Mouse (Mus musculus): ENCODE measurements at regions not wholly inside any gene's neighbourhood (a gene's known extent, or its start where the extent isn't known, plus 50 kb on each side); places are given as distances from the start of the nearest gene placed in this dataset.

DNA sequence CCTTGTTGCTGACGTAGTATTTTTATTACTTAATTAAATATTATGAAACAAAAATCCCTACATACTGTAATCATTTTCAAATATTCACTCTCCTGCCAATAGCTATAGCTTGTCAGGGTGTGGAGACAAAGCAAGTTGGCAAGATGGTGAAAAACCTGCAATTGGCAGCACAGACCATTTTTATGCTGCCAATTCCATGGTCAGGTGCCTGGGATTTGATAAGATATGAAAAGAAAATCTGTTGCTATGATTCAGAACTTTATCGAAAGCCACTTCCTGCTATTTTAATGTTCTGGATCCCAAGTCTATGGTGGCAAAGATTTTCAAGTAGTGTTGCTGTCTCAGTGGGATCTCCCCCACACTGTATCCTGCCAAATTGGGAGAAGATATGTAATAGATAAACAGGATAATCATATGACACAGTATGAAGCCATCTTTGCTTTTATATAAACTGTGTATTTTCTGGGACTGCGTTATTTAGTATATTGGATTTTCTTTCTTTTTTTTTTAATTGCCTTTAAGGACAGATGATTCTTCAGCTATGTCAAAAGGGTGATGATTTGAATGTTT, 165.3 kb upstream of the Lrrc3b start:
- Histone ChIP-seq H3K4me1 (ENCODE audit: control insufficient read depth, insufficient read depth, low read length) (no peaks in the 10 kb centered on the region), H3K4me3 (ENCODE audit: low read depth, low read length) (no peak overlapping the region), H3K27ac (ENCODE audit: insufficient read depth, low read length) (no peak overlapping the region), H3K9me3 (replicated peaks; ENCODE audit: control insufficient read depth, insufficient read depth, low read length, poor library complexity, severe bottlenecking) (no peaks in the 10 kb centered on the region), H3K27me3 (ENCODE audit: control insufficient read depth, insufficient read depth, low read length, poor library complexity, severe bottlenecking) (no peaks in the 10 kb centered on the region), H3K9ac (ENCODE audit: low read depth, poor library complexity, severe bottlenecking) (no peak overlapping the region), H3K36me3 (ENCODE audit: control insufficient read depth, insufficient read depth, low read length, poor library complexity, severe bottlenecking) (no peaks in the 10 kb centered on the region)
- TF ChIP-seq CTCF (IDR thresholded peaks at IDR 0.05; ENCODE audit: low read depth, low read length): no peak
- no peak for TF ChIP-seq POLR2A (IDR thresholded peaks at IDR 0.05; ENCODE audit: insufficient read depth, low read length)
- TF ChIP-seq EP300 (IDR thresholded peaks at IDR 0.05; ENCODE audit: insufficient read depth, low read depth, low read length): no peak

DNA sequence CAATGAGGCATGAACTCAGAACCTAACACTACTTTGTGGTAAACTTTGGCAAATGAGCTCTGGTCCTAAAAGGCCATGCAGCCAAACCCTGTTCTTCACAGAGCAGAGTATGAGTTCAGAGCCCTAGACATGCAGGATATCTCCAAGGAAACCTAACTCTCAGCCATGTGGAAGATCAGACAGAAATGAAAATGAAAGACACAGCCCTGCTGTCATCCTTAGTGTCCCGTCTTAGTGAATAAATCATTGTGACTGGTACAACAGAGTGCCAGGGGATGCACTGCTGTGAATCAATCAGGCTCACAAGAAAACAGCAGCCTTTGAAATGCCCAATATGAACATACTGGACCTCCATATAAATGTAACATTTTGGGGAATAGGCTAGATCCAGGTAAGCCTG, 171.4 kb upstream of the Lrrc3b start:
- Histone ChIP-seq H3K9ac (ENCODE audit: low read depth, poor library complexity, severe bottlenecking) (no peak overlapping the region), H3K36me3 (ENCODE audit: control insufficient read depth, insufficient read depth, low read length, poor library complexity, severe bottlenecking) (no peaks in the 10 kb centered on the region), H3K4me1 (ENCODE audit: control insufficient read depth, insufficient read depth, low read length) (no peaks in the 10 kb centered on the region), H3K9me3 (replicated peaks; ENCODE audit: control insufficient read depth, insufficient read depth, low read length, poor library complexity, severe bottlenecking) (no peaks in the 10 kb centered on the region), H3K4me3 (ENCODE audit: low read depth, low read length) (no peak overlapping the region), H3K27ac (ENCODE audit: insufficient read depth, low read length) (no peak overlapping the region), H3K27me3 (ENCODE audit: control insufficient read depth, insufficient read depth, low read length, poor library complexity, severe bottlenecking) (no peaks in the 10 kb centered on the region)
- TF ChIP-seq CTCF (IDR thresholded peaks at IDR 0.05; ENCODE audit: low read depth, low read length): no peak
- no peak for TF ChIP-seq EP300 (IDR thresholded peaks at IDR 0.05; ENCODE audit: insufficient read depth, low read depth, low read length)
- no peak for TF ChIP-seq POLR2A (IDR thresholded peaks at IDR 0.05; ENCODE audit: insufficient read depth, low read length)

GRCm38 (mm10) chr14:15634581-15634980, 195.8 kb upstream of the Lrrc3b start:
- H3K4me3 ChIP-seq (ENCODE audit: low read depth, low read length): no peak overlapping the region
- no peak overlapping the region for H3K9ac ChIP-seq (ENCODE audit: low read depth, poor library complexity, severe bottlenecking)
- H3K9me3 ChIP-seq (replicated peaks; ENCODE audit: control insufficient read depth, insufficient read depth, low read length, poor library complexity, severe bottlenecking): no peaks in the 10 kb centered on the region
- no peaks in the 10 kb centered on the region for H3K4me1 ChIP-seq (ENCODE audit: control insufficient read depth, insufficient read depth, low read length)
- H3K27me3 ChIP-seq (ENCODE audit: control insufficient read depth, insufficient read depth, low read length, poor library complexity, severe bottlenecking): no peaks in the 10 kb centered on the region
- no peak for TF ChIP-seq EP300 (IDR thresholded peaks at IDR 0.05; ENCODE audit: insufficient read depth, low read depth, low read length)
- no peak for TF ChIP-seq CTCF (IDR thresholded peaks at IDR 0.05; ENCODE audit: low read depth, low read length)
- TF ChIP-seq POLR2A (IDR thresholded peaks at IDR 0.05; ENCODE audit: insufficient read depth, low read length): no peak
- no peaks in the 10 kb centered on the region for H3K36me3 ChIP-seq (ENCODE audit: control insufficient read depth, insufficient read depth, low read length, poor library complexity, severe bottlenecking)
- no peak overlapping the region for H3K27ac ChIP-seq (ENCODE audit: insufficient read depth, low read length)

- Histone ChIP-seq H3K4me3 (ENCODE audit: low read depth, low read length) (no peak overlapping the region), H3K27me3 (ENCODE audit: control insufficient read depth, insufficient read depth, low read length, poor library complexity, severe bottlenecking) (no peaks in the 10 kb centered on the region), H3K9ac (ENCODE audit: low read depth, poor library complexity, severe bottlenecking) (no peak overlapping the region), H3K36me3 (ENCODE audit: control insufficient read depth, insufficient read depth, low read length, poor library complexity, severe bottlenecking) (no peaks in the 10 kb centered on the region), H3K4me1 (ENCODE audit: control insufficient read depth, insufficient read depth, low read length) (no peaks in the 10 kb centered on the region), H3K27ac (ENCODE audit: insufficient read depth, low read length) (no peak overlapping the region), H3K9me3 (replicated peaks; ENCODE audit: control insufficient read depth, insufficient read depth, low read length, poor library complexity, severe bottlenecking) (no peaks in the 10 kb centered on the region)
- TF ChIP-seq CTCF (IDR thresholded peaks at IDR 0.05; ENCODE audit: low read depth, low read length) (no peak), POLR2A (IDR thresholded peaks at IDR 0.05; ENCODE audit: insufficient read depth, low read length) (no peak), EP300 (IDR thresholded peaks at IDR 0.05; ENCODE audit: insufficient read depth, low read depth, low read length) (no peak)
These were observed 198.9 kb upstream of the Lrrc3b start for GRCm38 (mm10) chr14:15637681-15638080.

DNA sequence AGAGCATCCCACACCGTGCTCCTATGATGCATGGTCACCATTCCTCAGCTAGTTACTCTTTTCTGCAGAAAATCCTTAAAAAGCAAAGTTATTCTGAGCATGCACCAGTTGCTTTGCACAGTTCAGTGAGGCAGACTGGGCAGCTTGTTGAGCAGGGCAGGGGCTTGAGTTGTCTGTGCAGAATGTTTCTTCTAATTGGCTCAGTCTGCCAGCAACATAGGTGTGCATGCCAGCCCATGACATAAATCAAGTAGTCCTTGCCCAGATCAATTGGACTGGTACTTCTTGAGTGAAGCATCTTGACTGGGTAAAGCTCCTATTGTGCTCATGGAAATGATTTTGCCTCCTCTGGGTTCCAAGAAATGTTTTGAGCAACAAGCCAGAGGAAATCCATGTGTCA, 200.1 kb upstream of the Lrrc3b start:
- Histone ChIP-seq H3K9me3 (replicated peaks; ENCODE audit: control insufficient read depth, insufficient read depth, low read length, poor library complexity, severe bottlenecking) (no peaks in the 10 kb centered on the region), H3K9ac (ENCODE audit: low read depth, poor library complexity, severe bottlenecking) (no peak overlapping the region), H3K36me3 (ENCODE audit: control insufficient read depth, insufficient read depth, low read length, poor library complexity, severe bottlenecking) (no peaks in the 10 kb centered on the region), H3K4me1 (ENCODE audit: control insufficient read depth, insufficient read depth, low read length) (no peaks in the 10 kb centered on the region), H3K27ac (ENCODE audit: insufficient read depth, low read length) (no peak overlapping the region), H3K4me3 (ENCODE audit: low read depth, low read length) (no peak overlapping the region), H3K27me3 (ENCODE audit: control insufficient read depth, insufficient read depth, low read length, poor library complexity, severe bottlenecking) (no peaks in the 10 kb centered on the region)
- TF ChIP-seq POLR2A (IDR thresholded peaks at IDR 0.05; ENCODE audit: insufficient read depth, low read length): no peak
- TF ChIP-seq EP300 (IDR thresholded peaks at IDR 0.05; ENCODE audit: insufficient read depth, low read depth, low read length): no peak
- TF ChIP-seq CTCF (IDR thresholded peaks at IDR 0.05; ENCODE audit: low read depth, low read length): no peak

DNA sequence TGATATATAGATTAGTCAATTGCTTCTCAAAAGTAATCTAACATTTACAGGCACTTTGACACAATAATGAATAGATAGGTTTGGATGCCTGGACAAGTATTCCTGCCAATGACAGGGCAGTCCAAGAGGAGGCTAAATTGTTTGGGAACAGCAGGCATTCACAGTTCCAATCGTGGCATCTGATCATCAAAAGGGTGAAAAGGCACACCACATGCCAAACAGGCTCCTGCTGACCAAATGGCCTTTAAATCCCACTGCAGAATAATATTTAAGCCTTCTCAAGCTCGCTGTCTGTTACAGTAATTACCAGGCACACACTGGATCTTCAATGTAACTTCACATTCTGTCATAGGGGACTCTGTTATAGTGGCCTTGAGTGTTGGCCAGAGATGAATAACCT, 222.1 kb upstream of the Lrrc3b start:
- H3K9me3 ChIP-seq (replicated peaks; ENCODE audit: control insufficient read depth, insufficient read depth, low read length, poor library complexity, severe bottlenecking): no peaks in the 10 kb centered on the region
- no peaks in the 10 kb centered on the region for H3K27me3 ChIP-seq (ENCODE audit: control insufficient read depth, insufficient read depth, low read length, poor library complexity, severe bottlenecking)
- TF ChIP-seq EP300 (IDR thresholded peaks at IDR 0.05; ENCODE audit: insufficient read depth, low read depth, low read length) (no peak), POLR2A (IDR thresholded peaks at IDR 0.05; ENCODE audit: insufficient read depth, low read length) (no peak), CTCF (IDR thresholded peaks at IDR 0.05; ENCODE audit: low read depth, low read length) (no peak)
- H3K9ac ChIP-seq (ENCODE audit: low read depth, poor library complexity, severe bottlenecking): no peak overlapping the region
- H3K27ac ChIP-seq (ENCODE audit: insufficient read depth, low read length): no peak overlapping the region
- H3K36me3 ChIP-seq (ENCODE audit: control insufficient read depth, insufficient read depth, low read length, poor library complexity, severe bottlenecking): no peaks in the 10 kb centered on the region
- no peak overlapping the region for H3K4me3 ChIP-seq (ENCODE audit: low read depth, low read length)
- H3K4me1 ChIP-seq (ENCODE audit: control insufficient read depth, insufficient read depth, low read length): no peaks in the 10 kb centered on the region
